Mouse (Mus musculus): ENCODE measurements around the gene Tns2.

DNA sequence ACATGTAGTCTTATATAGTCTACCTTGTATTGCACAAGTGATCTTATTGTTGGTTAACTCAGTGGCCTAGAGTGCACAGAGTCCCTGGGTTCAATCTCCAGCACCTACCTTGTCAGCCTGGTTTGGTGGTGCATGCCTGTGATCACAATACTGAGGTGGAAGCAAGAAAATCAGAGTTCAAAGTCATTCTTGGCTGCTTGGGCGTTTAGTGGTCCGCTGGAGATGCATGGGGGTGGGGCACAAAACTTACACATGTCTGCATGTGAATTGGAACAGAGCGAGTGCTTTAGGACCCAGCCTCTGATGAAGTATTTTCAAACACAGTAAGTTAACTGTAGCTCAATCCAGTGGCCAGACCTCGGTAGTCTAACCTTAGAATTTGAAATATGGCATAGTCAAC lies 21.0 kb upstream of the Tns2 start:
- TF ChIP-seq CTCF (IDR thresholded peaks at IDR 0.05; ENCODE audit: low read depth) (no peak), EP300 (IDR thresholded peaks at IDR 0.05; ENCODE audit: low read depth) (no peak)

Measured in liver, embryonic 14.5 days (tissue).